Mouse (Mus musculus): Measurements from ENCODE around the gene Ifi35.
A peak's percentile ranks its signal among the peaks of the same experiment; 100 is the strongest.
"Not testable (repeated sequence)": the region's sequence is repeated elsewhere in the genome, so short reads cannot be mapped to it uniquely, and the experiment has no call there.

Ifi35 gene

GRCm38 (mm10) chr11:101448274-101448746 is at the start of gene Ifi35:
Gene Ifi35 (plus strand): TSS chr11:101448407.
- DNase-seq (ENCODE audit: low read depth), result peak; percentile 95

GRCm38 (mm10) chr11:101415306-101415705 is 32.9 kb upstream of the Ifi35 start:
- no peak for DNase-seq (ENCODE audit: low read depth)

GRCm38 (mm10) chr11:101416433-101417100 is 31.6 kb upstream of the Ifi35 start:
- peak; percentile 65 for DNase-seq (ENCODE audit: low read depth)

- DNase-seq (ENCODE audit: low read depth), result peak; percentile 91
These were observed 30.9 kb upstream of the Ifi35 start, which contains the start of gene Aarsd1 for GRCm38 (mm10) chr11:101417101-101417855. Gene Aarsd1 (minus strand): TSS chr11:101417615.

- no peak for DNase-seq (ENCODE audit: low read depth)
These were observed 29.2 kb upstream of the Ifi35 start for GRCm38 (mm10) chr11:101418991-101419390.

- DNase-seq (ENCODE audit: low read depth), result no peak
These were observed 28.6 kb upstream of the Ifi35 start for GRCm38 (mm10) chr11:101419610-101420009.

GRCm38 (mm10) chr11:101420148-101420547 is 28.1 kb upstream of the Ifi35 start:
- DNase-seq (ENCODE audit: low read depth), result no peak

- no peak for DNase-seq (ENCODE audit: low read depth)
These were observed 23.9 kb upstream of the Ifi35 start, which contains the start of gene Gm27029 for GRCm38 (mm10) chr11:101424105-101424851. Gene Gm27029 (minus strand): TSS chr11:101424796.

GRCm38 (mm10) chr11:101424925-101425813 is 23.0 kb upstream of the Ifi35 start, which contains the start of the genes Rundc1 and Ptges3l:
Gene Rundc1 (plus strand): TSS chr11:101425085.
Gene Ptges3l (minus strand): TSS chr11:101425333.
- DNase-seq (ENCODE audit: low read depth), result peak; percentile 99

GRCm38 (mm10) chr11:101426165-101426564 is 22.0 kb upstream of the Ifi35 start:
- DNase-seq (ENCODE audit: low read depth), result no peak

GRCm38 (mm10) chr11:101431327-101431726 is 16.9 kb upstream of the Ifi35 start:
- DNase-seq (ENCODE audit: low read depth), result no peak

- no peak for DNase-seq (ENCODE audit: low read depth)
These were observed 14.8 kb upstream of the Ifi35 start for GRCm38 (mm10) chr11:101433396-101433795.

GRCm38 (mm10) chr11:101435831-101436230 is 12.4 kb upstream of the Ifi35 start:
- no peak for DNase-seq (ENCODE audit: low read depth)

- DNase-seq (ENCODE audit: low read depth), result no peak
These were observed 11.3 kb upstream of the Ifi35 start for GRCm38 (mm10) chr11:101436916-101437315.

GRCm38 (mm10) chr11:101438006-101438405 is 10.2 kb upstream of the Ifi35 start:
- not testable (repeated sequence) for DNase-seq (ENCODE audit: low read depth)

GRCm38 (mm10) chr11:101441450-101442126 is 6.6 kb upstream of the Ifi35 start:
- not testable (repeated sequence) for DNase-seq (ENCODE audit: low read depth)

GRCm38 (mm10) chr11:101442127-101442693 is 6.0 kb upstream of the Ifi35 start, which contains the start of gene Rpl27:
Gene Rpl27 (plus strand): TSS chr11:101442298.
- DNase-seq (ENCODE audit: low read depth), result peak; percentile 100

- peak; percentile 72 for DNase-seq (ENCODE audit: low read depth)
These were observed 5.4 kb upstream of the Ifi35 start for GRCm38 (mm10) chr11:101442760-101443159.

- peak; percentile 58 for DNase-seq (ENCODE audit: low read depth)
These were observed 1.9 kb upstream of the Ifi35 start for GRCm38 (mm10) chr11:101446319-101446718.

GRCm38 (mm10) chr11:101446860-101447259 is 1.3 kb upstream of the Ifi35 start:
- DNase-seq (ENCODE audit: low read depth), result not testable (repeated sequence)
